Mouse (Mus musculus): ENCODE results near the gene Pomgnt2. TPM values are rescaled to one million over a fixed set of nuclear protein-coding genes. Genes with fewer than 3 reads are reported as not detected.
A peak's percentile ranks its signal among the peaks of the same experiment; 100 is the strongest.

Gene Pomgnt2
- polyA plus RNA-seq, 1 experiment from 2014 or later = 2.9 TPM

DNA sequence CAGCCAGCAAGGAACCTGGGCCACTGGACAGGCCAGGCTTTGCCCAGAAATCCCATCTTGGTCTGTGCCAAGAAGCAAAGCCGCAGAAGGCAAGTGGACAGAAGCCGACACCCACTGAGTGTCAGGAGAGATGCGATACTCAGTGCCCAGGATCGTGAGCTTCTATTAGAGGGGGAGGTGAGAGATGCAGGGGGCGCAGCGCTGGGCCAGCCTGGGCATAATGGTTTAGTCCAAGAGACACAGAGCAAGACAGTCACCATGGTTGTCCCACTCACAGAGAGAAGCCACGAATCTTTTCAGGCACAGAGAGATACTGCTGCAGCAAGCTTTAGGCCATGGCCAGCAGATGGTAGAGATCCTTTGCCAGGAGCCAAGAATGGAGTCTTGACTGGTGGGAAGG is 32.0 kb downstream of the Pomgnt2 start:
- Histone ChIP-seq H3K4me2 (no peak overlapping the region), H3K9me3 (replicated peaks) (no peaks in the 10 kb centered on the region), H3K27ac (replicated peaks) (no peak overlapping the region), H3K36me3 (replicated peaks) (no peaks in the 10 kb centered on the region), H3K27me3 (no peaks in the 10 kb centered on the region), H3K4me3 (replicated peaks) (no peak overlapping the region), H3K9ac (no peak overlapping the region), H3K4me1 (replicated peaks) (no peaks in the 10 kb centered on the region)
- WGBS (ENCODE audit: insufficient replicate concordance) = 67% methylated on average over 7 of the region's 7 CpGs
- no peak for ATAC-seq (ENCODE audit: insufficient read depth)

DNA sequence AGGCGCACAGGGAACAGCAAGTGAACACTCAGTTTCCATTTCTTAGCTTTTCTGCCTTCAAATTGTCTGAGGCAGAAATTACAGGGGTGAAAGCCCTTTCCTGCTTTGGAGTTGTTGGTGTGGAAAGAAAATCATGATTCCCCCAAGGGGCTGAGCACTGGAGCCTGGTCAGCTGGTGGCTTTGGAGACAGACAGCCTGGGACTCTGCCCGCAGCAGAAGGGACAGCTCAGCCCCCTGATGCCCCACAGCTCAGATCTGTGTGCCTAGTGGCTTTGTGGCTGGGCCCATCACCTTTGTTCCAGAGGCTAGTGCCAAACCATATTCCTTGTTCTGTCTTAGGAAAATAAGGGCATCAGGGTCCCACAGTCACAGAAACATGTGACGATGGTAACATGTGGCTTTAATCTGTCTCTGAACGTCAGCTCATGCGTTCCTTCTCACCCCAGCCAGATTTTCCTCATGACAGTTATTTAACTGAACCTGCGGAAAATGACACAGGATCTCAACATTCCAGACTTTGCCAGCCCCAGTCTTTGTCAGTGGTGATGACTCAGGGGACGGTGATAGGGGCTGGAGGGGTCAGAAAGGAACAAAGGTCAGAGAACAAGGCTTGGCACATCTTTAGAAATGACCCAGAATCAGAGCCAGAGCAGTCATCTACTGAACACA is 36.8 kb downstream of the Pomgnt2 start:
- WGBS (ENCODE audit: insufficient replicate concordance) = 54% methylated on average over 7 of the region's 7 CpGs
- Histone ChIP-seq H3K9ac (no peak overlapping the region), H3K4me2 (no peak overlapping the region), H3K4me1 (replicated peaks) (no peaks in the 10 kb centered on the region), H3K27ac (replicated peaks) (no peak overlapping the region), H3K4me3 (replicated peaks) (no peak overlapping the region), H3K9me3 (replicated peaks) (no peaks in the 10 kb centered on the region), H3K36me3 (replicated peaks) (no peaks in the 10 kb centered on the region), H3K27me3 (no peaks in the 10 kb centered on the region)
- ATAC-seq (ENCODE audit: insufficient read depth) = no peak

DNA sequence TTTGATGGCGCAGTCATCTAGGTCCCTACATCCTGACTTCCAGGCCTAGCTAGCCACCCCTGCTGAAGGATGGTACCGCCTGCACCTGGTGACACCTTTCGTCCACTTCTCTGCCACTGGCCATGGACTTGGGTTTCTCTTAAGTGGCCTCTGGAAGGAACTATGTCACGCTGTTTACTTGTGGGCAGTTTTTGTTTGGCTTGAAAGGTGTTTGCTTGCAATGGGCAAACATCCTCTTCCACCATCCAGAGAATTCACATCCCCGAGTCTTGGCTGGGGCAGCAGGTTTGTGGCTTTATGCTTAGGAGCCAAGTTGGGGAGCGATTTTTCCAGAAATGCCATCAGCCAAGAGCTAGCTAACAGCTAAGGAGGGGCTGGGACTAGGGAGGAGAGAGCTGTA is 44.3 kb downstream of the Pomgnt2 start:
- no peak overlapping the region for H3K27ac ChIP-seq (replicated peaks)
- no peaks in the 10 kb centered on the region for H3K27me3 ChIP-seq
- H3K4me2 ChIP-seq = no peak overlapping the region
- ATAC-seq (ENCODE audit: insufficient read depth) = no peak
- H3K36me3 ChIP-seq (replicated peaks) = no peaks in the 10 kb centered on the region
- H3K9ac ChIP-seq = no peak overlapping the region
- H3K4me1 ChIP-seq (replicated peaks) = no peaks in the 10 kb centered on the region; the same call in 1 of the 2 replicates
- H3K9me3 ChIP-seq (replicated peaks) = no peaks in the 10 kb centered on the region
- 64% methylated on average over 6 of the region's 6 CpGs for WGBS (ENCODE audit: insufficient replicate concordance)
- no peak overlapping the region for H3K4me3 ChIP-seq (replicated peaks)

DNA sequence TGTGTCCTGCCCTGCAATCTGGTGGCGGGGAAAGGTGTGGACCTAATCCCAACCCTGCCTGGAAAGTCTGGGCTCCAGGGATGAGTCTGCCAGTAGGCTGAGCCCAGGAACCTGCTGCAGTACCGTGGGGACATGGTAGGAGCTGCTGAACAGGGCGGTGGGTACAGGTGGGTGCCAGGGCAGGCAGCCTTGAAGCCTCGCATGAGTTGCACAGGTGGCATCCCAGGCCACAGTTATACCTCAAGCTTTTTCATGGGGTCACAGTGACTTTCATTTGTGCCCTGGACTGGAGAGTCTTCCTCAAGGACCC is 45.8 kb downstream of the Pomgnt2 start:
- H3K27ac ChIP-seq (replicated peaks) = no peak overlapping the region

DNA sequence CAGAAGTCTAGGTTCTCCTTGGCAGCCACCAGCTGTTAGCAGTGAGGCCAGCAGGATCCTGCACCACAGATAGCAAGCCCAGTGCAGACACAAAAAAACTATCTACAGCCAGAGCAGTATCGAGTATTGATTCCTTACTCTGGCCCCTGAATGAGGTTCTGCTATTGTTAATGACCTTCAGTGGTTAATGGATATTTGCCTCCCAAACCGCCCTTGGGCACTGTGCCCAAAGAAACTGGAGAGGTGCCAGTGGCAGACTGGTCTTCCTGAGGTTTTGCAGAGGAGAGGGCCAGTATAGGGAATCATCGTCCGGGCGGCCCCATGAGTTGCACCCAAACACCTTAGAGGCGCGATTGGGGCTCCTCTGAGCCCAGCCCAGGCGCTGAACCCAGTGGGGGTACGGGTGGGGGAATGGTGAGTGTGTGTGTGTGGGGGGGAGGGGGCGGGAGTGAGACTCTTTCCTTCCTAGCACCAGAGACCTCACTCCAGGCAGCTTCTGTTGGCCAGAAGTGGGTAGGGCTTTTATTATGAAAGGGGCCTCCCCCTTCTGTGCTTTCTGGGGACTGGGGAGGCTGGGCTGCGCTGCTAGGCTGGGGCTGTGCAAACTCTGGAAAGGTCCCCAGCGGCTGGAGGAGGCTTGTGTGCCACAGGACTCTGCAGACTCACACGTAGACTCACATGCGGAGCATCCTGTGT is 46.3 kb downstream of the Pomgnt2 start, which contains the start of gene Fam198a:
TSS of gene Fam198a (plus strand) at position 571 of the 696 bp plus-strand sequence.
- H3K9ac ChIP-seq = no peak within 1 kb of the TSS
- peak; percentile 63 for ATAC-seq (ENCODE audit: insufficient read depth)
- no peak within 1 kb of the TSS for H3K4me3 ChIP-seq (replicated peaks)
- H3K27me3 ChIP-seq = no peaks in the 10 kb centered on the region
- H3K27ac ChIP-seq (replicated peaks) = no peak within 1 kb of the TSS
- no peaks in the 10 kb centered on the region; the same call in 1 of the 2 replicates for H3K4me1 ChIP-seq (replicated peaks)
- no peaks in the 10 kb centered on the region for H3K36me3 ChIP-seq (replicated peaks)
- H3K4me2 ChIP-seq = peak within 1 kb of the TSS; percentile 42
- no peaks in the 10 kb centered on the region for H3K9me3 ChIP-seq (replicated peaks)
- WGBS (ENCODE audit: insufficient replicate concordance) = 21% methylated on average over 14 of the region's 14 CpGs

More for the DNA sequence above, 45.8 kb downstream of the Pomgnt2 start:
- Histone ChIP-seq H3K9me3 (replicated peaks) (no peaks in the 10 kb centered on the region), H3K4me3 (replicated peaks) (no peak overlapping the region), H3K9ac (no peak overlapping the region), H3K4me1 (replicated peaks) (no peaks in the 10 kb centered on the region; the same call in 1 of the 2 replicates), H3K36me3 (replicated peaks) (no peaks in the 10 kb centered on the region), H3K4me2 (peak overlapping the region; percentile 42), H3K27me3 (no peaks in the 10 kb centered on the region)
- no peak for ATAC-seq (ENCODE audit: insufficient read depth)
- WGBS (ENCODE audit: insufficient replicate concordance) = 45% methylated on average over 4 of the region's 4 CpGs

DNA sequence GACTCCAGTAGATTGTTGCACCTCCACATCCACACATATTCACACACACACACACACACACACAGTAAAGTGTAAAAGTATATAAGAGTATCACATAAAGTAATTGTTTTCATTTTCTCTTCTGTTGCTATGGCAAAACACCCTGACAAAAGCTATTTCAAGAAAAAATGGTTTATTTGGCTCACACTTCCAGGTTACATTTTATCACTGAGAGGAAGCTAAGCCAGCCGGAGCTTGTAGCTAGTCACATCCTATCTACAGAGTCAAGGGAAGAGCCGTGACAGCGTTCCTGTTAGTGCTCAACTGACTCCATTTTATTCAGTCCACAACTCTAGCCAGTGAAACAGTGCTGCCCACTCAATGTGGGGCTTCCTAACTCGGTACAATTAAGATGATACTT is 48.5 kb downstream of the Pomgnt2 start:
- WGBS (ENCODE audit: insufficient replicate concordance) = 49% methylated on average over 4 of the region's 4 CpGs

DNA sequence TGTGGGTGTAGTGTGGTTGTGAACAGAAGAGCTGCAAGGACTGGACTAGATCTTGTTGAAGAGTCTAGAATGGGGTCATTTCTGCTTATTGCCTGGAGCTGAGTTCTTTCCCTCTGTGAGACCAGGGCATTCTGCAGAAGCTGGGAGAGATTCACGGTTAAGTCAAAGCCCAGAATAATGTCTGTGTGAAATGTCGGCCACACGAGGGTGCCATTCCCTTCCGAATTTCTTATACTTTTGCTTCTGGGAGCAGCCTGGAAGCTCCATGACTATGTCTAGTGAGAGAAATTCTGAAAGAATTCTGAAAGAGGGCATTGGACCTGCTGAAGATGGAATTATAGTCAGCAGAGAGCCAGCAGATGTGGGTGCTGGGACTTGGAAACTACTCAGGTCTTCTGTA is 49.1 kb downstream of the Pomgnt2 start:
- no peaks in the 10 kb centered on the region for H3K9me3 ChIP-seq (replicated peaks)
- WGBS (ENCODE audit: insufficient replicate concordance) = 7% methylated on average over 4 of the region's 4 CpGs

More for the DNA sequence above, 48.5 kb downstream of the Pomgnt2 start:
- no peak for ATAC-seq (ENCODE audit: insufficient read depth)
- Histone ChIP-seq H3K4me1 (replicated peaks) (no peaks in the 10 kb centered on the region; the same call in 1 of the 2 replicates), H3K27me3 (no peaks in the 10 kb centered on the region), H3K27ac (replicated peaks) (no peak overlapping the region), H3K9ac (no peak overlapping the region), H3K9me3 (replicated peaks) (no peaks in the 10 kb centered on the region), H3K4me3 (replicated peaks) (no peak overlapping the region), H3K4me2 (no peak overlapping the region), H3K36me3 (replicated peaks) (no peaks in the 10 kb centered on the region)

GRCm38 (mm10) chr9:121943628-121944027 is 53.3 kb downstream of the Pomgnt2 start:
- no peak for ATAC-seq (ENCODE audit: insufficient read depth)
- H3K9me3 ChIP-seq (replicated peaks) = no peaks in the 10 kb centered on the region
- no peak overlapping the region for H3K4me3 ChIP-seq (replicated peaks)
- no peak overlapping the region for H3K27ac ChIP-seq (replicated peaks)
- no peaks in the 10 kb centered on the region for H3K27me3 ChIP-seq
- H3K36me3 ChIP-seq (replicated peaks) = no peaks in the 10 kb centered on the region
- H3K4me2 ChIP-seq = no peak overlapping the region
- no peak overlapping the region for H3K9ac ChIP-seq
- H3K4me1 ChIP-seq (replicated peaks) = no peaks in the 10 kb centered on the region
- 52% methylated on average over 3 of the region's 3 CpGs for WGBS (ENCODE audit: insufficient replicate concordance)

More for the DNA sequence above, 49.1 kb downstream of the Pomgnt2 start:
- ATAC-seq (ENCODE audit: insufficient read depth) = no peak
- H3K4me3 ChIP-seq (replicated peaks) = no peak overlapping the region
- no peaks in the 10 kb centered on the region for H3K36me3 ChIP-seq (replicated peaks)
- H3K27me3 ChIP-seq = no peaks in the 10 kb centered on the region
- no peak overlapping the region for H3K4me2 ChIP-seq
- no peak overlapping the region for H3K27ac ChIP-seq (replicated peaks)
- H3K9ac ChIP-seq = no peak overlapping the region
- no peaks in the 10 kb centered on the region; the same call in 1 of the 2 replicates for H3K4me1 ChIP-seq (replicated peaks)

DNA sequence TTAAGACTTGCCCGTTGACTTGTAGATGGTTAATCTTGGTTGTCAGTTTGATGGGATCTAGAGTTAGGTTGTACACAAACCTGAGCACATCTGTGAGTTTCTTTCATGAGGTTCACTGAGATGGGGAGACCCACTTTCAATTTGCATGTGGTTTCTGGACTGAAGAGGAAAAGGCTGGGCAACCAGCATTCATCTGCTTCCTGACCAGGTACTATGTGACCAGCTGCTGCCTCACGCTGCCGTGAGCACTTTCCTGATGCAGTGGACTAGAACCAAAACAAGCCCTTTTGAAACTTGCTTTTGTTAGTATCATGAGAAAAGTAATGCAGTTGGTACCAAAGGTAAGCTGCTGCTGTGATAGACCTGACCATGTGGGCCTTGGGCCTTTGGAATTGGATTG is 53.9 kb downstream of the Pomgnt2 start:
- no peak overlapping the region for H3K9ac ChIP-seq
- no peak overlapping the region for H3K27ac ChIP-seq (replicated peaks)
- H3K9me3 ChIP-seq (replicated peaks) = no peaks in the 10 kb centered on the region
- H3K4me3 ChIP-seq (replicated peaks) = no peak overlapping the region
- no peaks in the 10 kb centered on the region for H3K36me3 ChIP-seq (replicated peaks)
- no peak overlapping the region for H3K4me2 ChIP-seq
- no peak for ATAC-seq (ENCODE audit: insufficient read depth)
- H3K4me1 ChIP-seq (replicated peaks) = peaks cover 3% of the 10 kb centered on the region; the same call in 1 of the 2 replicates
- H3K27me3 ChIP-seq = no peaks in the 10 kb centered on the region
- WGBS (ENCODE audit: insufficient replicate concordance) = 56% methylated on average over 3 of the region's 3 CpGs

DNA sequence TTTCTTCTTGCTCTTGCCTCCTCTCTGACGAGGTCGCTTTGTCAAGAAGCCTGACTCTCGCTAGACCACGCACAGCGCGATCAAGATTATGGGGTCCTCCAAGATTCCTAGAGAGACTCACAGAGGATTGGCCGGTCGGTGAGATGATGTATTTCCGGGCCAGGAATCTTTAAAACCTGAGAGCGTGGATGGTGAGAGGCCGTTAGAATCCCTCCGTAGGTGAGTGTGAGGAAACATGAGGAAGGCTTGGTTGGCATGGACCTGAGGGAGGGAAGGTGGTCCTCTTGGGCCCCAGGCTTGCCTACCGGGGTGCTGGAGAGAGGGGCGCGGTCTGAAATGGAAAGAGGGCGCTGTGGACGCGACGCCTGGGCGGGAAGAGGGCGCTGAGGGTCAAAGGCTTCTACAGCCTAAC is 59.0 kb downstream of the Pomgnt2 start:
- Histone ChIP-seq H3K4me1 (replicated peaks) (peaks cover 3% of the 10 kb centered on the region; the same call in 1 of the 2 replicates), H3K9me3 (replicated peaks) (no peaks in the 10 kb centered on the region), H3K4me2 (peak overlapping the region; percentile 57), H3K4me3 (replicated peaks) (peak overlapping the region; percentile 50), H3K27ac (replicated peaks) (no peak overlapping the region), H3K27me3 (no peaks in the 10 kb centered on the region), H3K36me3 (replicated peaks) (no peaks in the 10 kb centered on the region), H3K9ac (peak overlapping the region; percentile 35; the same call in 1 of the 2 replicates)
- WGBS (ENCODE audit: insufficient replicate concordance) = 45% methylated on average over 21 of the region's 21 CpGs
- peak; percentile 52 for ATAC-seq (ENCODE audit: insufficient read depth)

DNA sequence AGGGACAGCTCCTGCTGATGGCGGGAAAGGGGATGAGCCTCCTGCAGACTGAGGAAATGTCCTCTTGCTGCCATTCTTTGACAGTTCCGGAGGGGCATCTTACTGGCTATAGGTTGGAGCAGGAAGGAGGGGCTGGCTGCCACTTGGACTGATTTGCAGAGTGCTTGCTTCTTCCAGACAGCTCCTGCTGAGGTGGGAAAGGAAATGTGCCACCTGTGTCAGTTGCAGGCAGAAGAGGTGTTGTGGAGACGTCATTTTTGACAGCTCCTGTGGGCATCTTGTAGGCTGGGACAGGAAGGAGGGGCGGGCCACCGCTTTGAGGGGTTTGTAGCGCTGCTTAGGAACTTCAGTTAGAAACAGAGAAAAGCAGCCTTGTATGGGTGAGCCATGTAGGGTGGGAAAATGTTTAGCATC is 59.5 kb downstream of the Pomgnt2 start:
- Histone ChIP-seq H3K4me3 (replicated peaks) (peak overlapping the region; percentile 50), H3K36me3 (replicated peaks) (no peaks in the 10 kb centered on the region), H3K27me3 (no peaks in the 10 kb centered on the region), H3K4me1 (replicated peaks) (peaks cover 3% of the 10 kb centered on the region; the same call in 1 of the 2 replicates), H3K9ac (no peak overlapping the region), H3K4me2 (peak overlapping the region; percentile 57), H3K9me3 (replicated peaks) (no peaks in the 10 kb centered on the region), H3K27ac (replicated peaks) (no peak overlapping the region)
- WGBS (ENCODE audit: insufficient replicate concordance) = 34% methylated on average over 6 of the region's 6 CpGs
- ATAC-seq (ENCODE audit: insufficient read depth) = 0 out of 2 replicates have a peak, but pooled peaks have one; percentile 7
